Mouse (Mus musculus) midbrain, embryonic 12.5 days (tissue): ENCODE measurements around the gene Rbx1. TPM values are rescaled to one million over a fixed set of nuclear protein-coding genes. Genes with fewer than 3 reads are reported as not detected.

Experiments
- ATAC-seq: fragments of 200-750 bp; cut with Nextera tagmentation; 2 replicates; pipeline ENCODE4 v1.8.0; 2017; ENCODE audit warnings: low read depth, moderate TSS enrichment, moderate library complexity; ENCODE audit not compliant: low FRiP score
- H3K27ac ChIP-seq: fragments of 300-500 bp; sonication (generic); replicated peaks from 2 replicates; pipeline ENCODE4 v1.5.1; 2016; ENCODE audit warnings: mild to moderate bottlenecking
- H3K27me3 ChIP-seq: fragments of 300-500 bp; sonication (generic); 2 replicates; pipeline ENCODE4 v1.6.1; 2016; ENCODE audit warnings: mild to moderate bottlenecking
- H3K36me3 ChIP-seq: fragments of 300-500 bp; sonication (generic); 2 replicates; pipeline ENCODE4 v1.6.1; 2016
- H3K4me1 ChIP-seq: fragments of 300-500 bp; sonication (generic); 2 replicates; pipeline ENCODE4 v1.6.1; 2016
- H3K4me2 ChIP-seq: fragments of 300-500 bp; sonication (generic); replicated peaks from 2 replicates; pipeline ENCODE4 v1.6.1; 2016; ENCODE audit warnings: mild to moderate bottlenecking, moderate library complexity
- H3K4me3 ChIP-seq: fragments of 300-500 bp; sonication (generic); 2 replicates; pipeline ENCODE4 v1.5.1; 2016; ENCODE audit warnings: mild to moderate bottlenecking
- H3K9ac ChIP-seq: fragments of 300-500 bp; sonication (generic); replicated peaks from 2 replicates; pipeline ENCODE4 v1.6.1; 2016; ENCODE audit warnings: mild to moderate bottlenecking, moderate library complexity
- H3K9me3 ChIP-seq: fragments of 300-500 bp; sonication (generic); 2 replicates; pipeline ENCODE4 v1.6.1; 2016; ENCODE audit warnings: mild to moderate bottlenecking
- WGBS: fragments of 180-500 bp; shearing (Covaris S2); methylation state at CpG from one replicate; pipeline ENCODE4 v1.1.7; 2016; 5-methylcytosine and 5-hydroxymethylcytosine counted together
- polyA plus RNA-seq: library from polyadenylated mRNA; unstranded; fragments of >200 nt; fragmentation: Nextera tagmentation; extraction: Ambion mirVana; gene quantifications from 2 replicates; pipeline ENCODE4 v1.2.1, GENCODE M21; 2016

Rbx1 gene
- polyA plus RNA-seq, 1 experiment from 2014 or later, result 493 TPM

DNA sequence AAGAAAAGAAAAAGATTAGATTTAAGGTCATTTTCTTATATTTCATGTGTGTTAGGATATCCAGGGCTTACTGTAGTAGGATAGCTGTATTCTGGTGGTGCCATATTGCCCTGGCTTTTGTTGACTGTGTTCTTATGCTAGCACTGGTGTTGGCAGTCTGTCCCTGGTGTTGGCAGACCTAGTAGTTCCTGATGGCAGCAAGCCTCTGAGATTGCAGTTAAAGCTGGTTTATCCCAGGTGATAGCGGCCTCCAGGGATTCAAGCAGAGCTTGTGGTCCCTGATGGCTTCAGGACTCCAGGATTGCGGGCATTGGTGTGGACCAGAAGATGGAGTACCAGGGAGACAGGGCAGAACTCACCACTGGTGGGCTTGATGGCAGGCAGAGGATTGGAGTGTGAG is 37.4 kb downstream of the Rbx1 start:
- no peak for ATAC-seq
- Histone ChIP-seq H3K4me1 (no peaks in the 10 kb centered on the region), H3K27ac (no peak overlapping the region), H3K27me3 (no peaks in the 10 kb centered on the region), H3K9ac (no peak overlapping the region), H3K4me2 (no peak overlapping the region), H3K36me3 (no peaks in the 10 kb centered on the region), H3K4me3 (no peak overlapping the region), H3K9me3 (no peaks in the 10 kb centered on the region)
- 94% methylated on average over 2 of the region's 2 CpGs for WGBS

GRCm38 (mm10) chr15:81503995-81504394 is 37.9 kb downstream of the Rbx1 start:
- Histone ChIP-seq H3K27ac (no peak overlapping the region), H3K27me3 (no peaks in the 10 kb centered on the region), H3K36me3 (no peaks in the 10 kb centered on the region), H3K4me2 (no peak overlapping the region), H3K9ac (no peak overlapping the region), H3K4me1 (no peaks in the 10 kb centered on the region), H3K9me3 (no peaks in the 10 kb centered on the region), H3K4me3 (no peak overlapping the region)
- ATAC-seq, result no peak
- WGBS, result 98% methylated on average over 2 of the region's 2 CpGs

DNA sequence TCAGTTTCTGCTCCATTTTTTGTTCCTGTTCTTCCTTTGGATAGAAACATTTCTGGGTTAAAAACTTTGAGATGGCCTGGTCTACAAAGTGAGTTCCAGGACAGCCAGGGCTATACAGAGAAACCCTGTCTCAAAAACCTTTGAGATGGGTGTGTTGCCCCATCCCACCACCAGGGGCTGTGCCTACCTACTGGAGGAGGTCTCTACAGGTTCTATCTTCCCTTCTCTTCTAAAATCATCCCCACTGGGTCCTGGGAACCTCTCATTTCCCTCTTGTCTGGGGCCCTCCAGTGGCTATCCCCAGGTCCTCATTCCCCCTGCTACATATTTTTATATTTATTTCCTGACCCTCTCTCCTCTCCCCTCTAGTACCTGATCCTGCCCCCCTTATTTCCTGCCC is 41.1 kb downstream of the Rbx1 start:
- no peak overlapping the region for H3K4me3 ChIP-seq
- no peaks in the 10 kb centered on the region for H3K4me1 ChIP-seq

GRCm38 (mm10) chr15:81510621-81511020 is 44.5 kb downstream of the Rbx1 start:
- Histone ChIP-seq H3K4me3 (no peak overlapping the region), H3K9me3 (no peaks in the 10 kb centered on the region), H3K4me2 (no peak overlapping the region), H3K9ac (no peak overlapping the region), H3K27me3 (no peaks in the 10 kb centered on the region; the same call in 1 of the 2 replicates), H3K4me1 (peaks cover 9% of the 10 kb centered on the region), H3K36me3 (no peaks in the 10 kb centered on the region), H3K27ac (no peak overlapping the region)
- ATAC-seq, result no peak
- 80% methylated on average over 4 of the region's 4 CpGs for WGBS

More for the DNA sequence above, 41.1 kb downstream of the Rbx1 start:
- Histone ChIP-seq H3K4me2 (no peak overlapping the region), H3K9ac (no peak overlapping the region), H3K36me3 (no peaks in the 10 kb centered on the region), H3K9me3 (no peaks in the 10 kb centered on the region), H3K27ac (no peak overlapping the region), H3K27me3 (no peaks in the 10 kb centered on the region)
- ATAC-seq, result no peak

GRCm38 (mm10) chr15:81511601-81512261 is 45.6 kb downstream of the Rbx1 start:
- H3K4me1 ChIP-seq, result peaks cover 9% of the 10 kb centered on the region
- H3K27me3 ChIP-seq, result no peaks in the 10 kb centered on the region; the same call in 1 of the 2 replicates
- no peak overlapping the region for H3K27ac ChIP-seq
- no peak for ATAC-seq
- H3K9me3 ChIP-seq, result no peaks in the 10 kb centered on the region
- H3K9ac ChIP-seq, result no peak overlapping the region
- H3K4me3 ChIP-seq, result no peak overlapping the region
- 53% methylated on average over 21 of the region's 21 CpGs for WGBS
- no peak overlapping the region for H3K4me2 ChIP-seq
- H3K36me3 ChIP-seq, result no peaks in the 10 kb centered on the region

- ATAC-seq, result peak; percentile 23; the same call in 1 of the 2 replicates
Observed at GRCm38 (mm10) chr15:81514111-81514971, 48.2 kb downstream of the Rbx1 start.

GRCm38 (mm10) chr15:81515221-81515620 is 49.1 kb downstream of the Rbx1 start:
- no peak for ATAC-seq
- no peak overlapping the region for H3K9ac ChIP-seq
- WGBS, result 80% methylated on average over 3 of the region's 3 CpGs
- H3K27ac ChIP-seq, result no peak overlapping the region
- no peaks in the 10 kb centered on the region for H3K9me3 ChIP-seq
- H3K27me3 ChIP-seq, result peaks cover 7% of the 10 kb centered on the region; the same call in 1 of the 2 replicates
- no peaks in the 10 kb centered on the region for H3K36me3 ChIP-seq
- H3K4me2 ChIP-seq, result no peak overlapping the region
- H3K4me3 ChIP-seq, result no peak overlapping the region
- peaks cover 9% of the 10 kb centered on the region for H3K4me1 ChIP-seq

More at GRCm38 (mm10) chr15:81514111-81514971, 48.2 kb downstream of the Rbx1 start:
- H3K4me3 ChIP-seq, result peak overlapping the region; percentile 29
- H3K4me1 ChIP-seq, result peaks cover 9% of the 10 kb centered on the region
- H3K9me3 ChIP-seq, result no peaks in the 10 kb centered on the region
- WGBS, result 10% methylated on average over 18 of the region's 18 CpGs
- no peak overlapping the region for H3K9ac ChIP-seq
- peaks cover 2% of the 10 kb centered on the region; the same call in 1 of the 2 replicates for H3K27me3 ChIP-seq
- peak overlapping the region; percentile 52 for H3K4me2 ChIP-seq
- H3K36me3 ChIP-seq, result no peaks in the 10 kb centered on the region
- H3K27ac ChIP-seq, result no peak overlapping the region

DNA sequence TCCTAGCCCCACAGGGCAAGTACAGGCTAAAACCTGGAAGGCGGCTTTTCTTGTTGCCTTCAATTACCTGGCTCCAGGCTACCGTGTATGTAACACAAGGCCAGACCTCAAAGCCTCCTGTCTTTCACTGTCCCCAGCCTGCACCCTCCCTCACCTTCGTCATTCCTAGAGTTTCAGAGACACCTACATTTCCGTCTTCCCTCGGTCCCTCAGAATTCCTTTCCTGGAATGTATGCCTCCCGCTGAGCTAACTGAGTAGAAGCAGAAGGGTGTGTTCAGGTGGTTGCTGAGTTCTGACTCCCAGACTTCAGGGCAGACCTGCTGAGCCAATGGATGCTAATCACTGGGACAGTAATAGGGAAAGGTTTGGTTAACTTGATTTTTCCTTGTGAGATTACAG is 51.9 kb downstream of the Rbx1 start:
- H3K4me3 ChIP-seq, result no peak overlapping the region
- peaks cover 24% of the 10 kb centered on the region for H3K27me3 ChIP-seq
- H3K4me1 ChIP-seq, result peaks cover 18% of the 10 kb centered on the region
- H3K4me2 ChIP-seq, result no peak overlapping the region
- H3K9ac ChIP-seq, result no peak overlapping the region
- H3K27ac ChIP-seq, result no peak overlapping the region
- no peaks in the 10 kb centered on the region for H3K36me3 ChIP-seq
- WGBS, result 64% methylated on average over 6 of the region's 6 CpGs
- no peak for ATAC-seq
- no peaks in the 10 kb centered on the region for H3K9me3 ChIP-seq

- Histone ChIP-seq H3K36me3 (no peaks in the 10 kb centered on the region), H3K4me2 (no peak overlapping the region), H3K4me1 (peaks cover 17% of the 10 kb centered on the region), H3K4me3 (no peak overlapping the region), H3K27me3 (peaks cover 24% of the 10 kb centered on the region), H3K9me3 (no peaks in the 10 kb centered on the region), H3K9ac (no peak overlapping the region), H3K27ac (no peak overlapping the region)
- WGBS, result 82% methylated on average over 5 of the region's 5 CpGs
- ATAC-seq, result no peak
Observed at GRCm38 (mm10) chr15:81518761-81519160, 52.7 kb downstream of the Rbx1 start.

DNA sequence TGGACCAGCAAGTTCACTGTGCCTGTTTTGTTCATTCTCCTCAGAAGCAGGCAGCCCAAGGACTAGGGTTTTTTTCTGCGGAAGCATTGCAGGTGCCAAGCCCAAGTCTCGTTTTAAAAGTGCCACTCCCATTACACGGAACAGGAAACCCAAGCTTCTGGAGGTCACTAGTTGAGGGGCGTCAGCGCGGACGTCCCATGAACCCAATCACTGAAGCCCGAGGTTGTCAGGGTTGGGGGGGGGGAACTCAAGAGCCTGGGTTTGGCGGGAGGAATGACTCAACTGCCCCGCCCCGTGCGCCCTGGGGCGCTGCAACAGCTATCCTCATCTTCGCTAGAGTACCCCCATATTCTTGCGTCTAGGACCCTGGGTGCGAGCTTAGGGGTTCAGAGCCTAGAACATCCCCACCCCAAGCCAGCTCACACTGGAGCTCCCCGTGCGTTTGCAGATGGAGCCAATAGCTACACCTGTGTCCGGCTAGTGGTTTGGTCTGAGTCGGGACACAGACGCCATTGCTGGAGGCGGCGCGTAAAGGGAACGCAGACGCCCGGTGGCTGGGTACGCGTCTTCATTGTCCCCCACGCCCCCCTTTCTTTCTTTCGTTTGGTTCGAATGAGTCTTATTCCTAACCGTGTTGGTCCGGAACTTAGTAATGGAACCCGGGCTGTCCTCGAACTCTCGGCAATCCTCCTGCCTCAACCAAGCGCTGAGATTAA is 56.1 kb downstream of the Rbx1 start:
- no peaks in the 10 kb centered on the region for H3K36me3 ChIP-seq

GRCm38 (mm10) chr15:81522761-81523168 is 56.7 kb downstream of the Rbx1 start:
- Histone ChIP-seq H3K4me3 (peak overlapping the region; percentile 48), H3K4me2 (peak overlapping the region; percentile 74), H3K27me3 (peaks cover 39% of the 10 kb centered on the region), H3K9me3 (no peaks in the 10 kb centered on the region), H3K9ac (peak overlapping the region; percentile 55), H3K36me3 (no peaks in the 10 kb centered on the region), H3K27ac (peak overlapping the region; percentile 71), H3K4me1 (peaks cover 16% of the 10 kb centered on the region)
- WGBS, result under 1% methylated on average over 16 of the region's 16 CpGs
- ATAC-seq, result no peak; the same call in 1 of the 2 replicates

More for the DNA sequence above, 56.1 kb downstream of the Rbx1 start:
- H3K4me3 ChIP-seq, result peak overlapping the region; percentile 48
- ATAC-seq, result peak; percentile 38; the same call in 1 of the 2 replicates
- WGBS, result under 1% methylated on average over 38 of the region's 38 CpGs
- peak overlapping the region; percentile 74 for H3K4me2 ChIP-seq
- H3K9me3 ChIP-seq, result no peaks in the 10 kb centered on the region
- H3K27ac ChIP-seq, result peak overlapping the region; percentile 71
- peaks cover 39% of the 10 kb centered on the region for H3K27me3 ChIP-seq
- H3K9ac ChIP-seq, result peak overlapping the region; percentile 55; the same call in 1 of the 2 replicates
- H3K4me1 ChIP-seq, result peaks cover 16% of the 10 kb centered on the region
